Mouse (Mus musculus): ENCODE results near the gene Gabbr2. TPM values are rescaled to one million over a fixed set of nuclear protein-coding genes. Genes with fewer than 3 reads are reported as not detected.

Gene Gabbr2
- polyA plus RNA-seq, 1 experiment = 3.2 TPM

DNA sequence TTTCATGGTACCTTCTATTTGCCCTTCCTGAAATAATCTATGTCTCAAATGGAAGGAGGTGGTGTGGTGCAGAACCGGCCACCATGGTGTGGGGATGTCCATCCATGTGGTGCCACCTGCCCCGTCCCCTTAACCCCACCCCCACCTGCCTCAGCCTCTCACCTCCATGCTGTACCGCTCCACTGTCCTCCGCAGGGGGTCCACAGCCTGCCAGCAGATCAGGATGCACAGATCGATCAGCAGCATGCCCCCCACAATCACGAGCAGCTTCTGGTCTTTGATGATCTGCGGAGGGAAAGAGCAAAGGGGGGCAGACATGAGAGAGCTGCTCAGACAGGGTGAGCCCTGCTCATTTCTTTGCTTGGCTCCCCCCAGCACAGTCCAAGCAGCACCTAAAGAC, 273.0 kb downstream of the Gabbr2 start:
- Histone ChIP-seq H3K4me3 (ENCODE audit: control insufficient read depth, low read depth, low read length) (no peak overlapping the region), H3K36me3 (ENCODE audit: control insufficient read depth, insufficient read depth, low read length) (no peaks in the 10 kb centered on the region), H3K4me1 (ENCODE audit: control insufficient read depth, insufficient read depth, low read length) (no peaks in the 10 kb centered on the region), H3K27me3 (ENCODE audit: control insufficient read depth, insufficient read depth, low read length) (no peaks in the 10 kb centered on the region), H3K27ac (ENCODE audit: control insufficient read depth, insufficient read depth, low read depth, low read length) (no peak overlapping the region)
- TF ChIP-seq CTCF (IDR thresholded peaks at IDR 0.05; ENCODE audit: control insufficient read depth, insufficient read depth, insufficient replicate concordance, low read depth, low read length) (no peak), POLR2A (IDR thresholded peaks at IDR 0.05; ENCODE audit: control insufficient read depth, low read depth, low read length) (no peak)

DNA sequence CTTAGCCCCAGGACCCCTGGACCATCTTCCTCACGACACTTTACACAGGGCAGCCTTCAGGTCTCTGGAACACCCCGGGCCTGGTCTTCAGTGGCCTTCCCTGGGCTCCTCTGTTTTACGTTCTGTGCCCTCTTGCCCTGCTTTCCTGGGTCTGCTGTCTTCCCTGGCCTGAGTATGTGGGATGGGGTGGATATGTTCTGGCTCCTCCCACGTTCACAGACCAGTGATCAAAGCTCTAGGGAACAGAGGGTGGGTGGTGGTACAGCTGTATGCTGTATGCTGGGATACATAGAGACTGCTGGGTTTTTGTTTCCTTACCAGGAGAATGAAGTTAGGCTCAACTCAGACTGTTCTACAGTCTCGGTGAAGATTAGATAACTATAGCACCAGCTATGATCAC, 274.5 kb downstream of the Gabbr2 start:
- no peak overlapping the region for H3K27ac ChIP-seq (ENCODE audit: control insufficient read depth, insufficient read depth, low read depth, low read length)

DNA sequence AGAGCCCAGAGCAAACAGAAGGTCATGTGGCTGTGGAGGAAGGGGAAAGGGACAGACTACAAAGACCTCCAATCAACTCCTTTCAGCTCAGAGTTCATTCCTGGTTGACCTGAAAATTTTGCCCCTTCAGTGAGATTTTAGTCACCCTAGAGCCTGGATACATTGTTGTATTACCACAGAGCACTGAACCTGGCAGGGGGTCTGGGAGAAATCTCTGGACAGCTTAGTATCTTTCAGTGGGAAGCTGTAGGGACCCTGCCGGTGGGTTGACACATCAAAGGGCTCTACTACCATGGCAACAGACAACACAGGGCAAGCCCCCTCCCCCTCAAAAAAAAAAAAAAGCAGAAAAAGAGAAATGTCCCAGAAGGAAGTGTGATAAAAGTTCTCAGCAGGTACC, 275.3 kb downstream of the Gabbr2 start:
- TF ChIP-seq POLR2A (IDR thresholded peaks at IDR 0.05; ENCODE audit: control insufficient read depth, low read depth, low read length) (no peak), CTCF (IDR thresholded peaks at IDR 0.05; ENCODE audit: control insufficient read depth, insufficient read depth, insufficient replicate concordance, low read depth, low read length) (no peak)
- H3K27ac ChIP-seq (ENCODE audit: control insufficient read depth, insufficient read depth, low read depth, low read length) = no peak overlapping the region
- H3K36me3 ChIP-seq (ENCODE audit: control insufficient read depth, insufficient read depth, low read length) = no peaks in the 10 kb centered on the region
- no peaks in the 10 kb centered on the region for H3K4me1 ChIP-seq (ENCODE audit: control insufficient read depth, insufficient read depth, low read length)
- H3K27me3 ChIP-seq (ENCODE audit: control insufficient read depth, insufficient read depth, low read length) = no peaks in the 10 kb centered on the region
- H3K4me3 ChIP-seq (ENCODE audit: control insufficient read depth, low read depth, low read length) = no peak overlapping the region

More for the DNA sequence above, 274.5 kb downstream of the Gabbr2 start:
- no peaks in the 10 kb centered on the region for H3K36me3 ChIP-seq (ENCODE audit: control insufficient read depth, insufficient read depth, low read length)
- TF ChIP-seq CTCF (IDR thresholded peaks at IDR 0.05; ENCODE audit: control insufficient read depth, insufficient read depth, insufficient replicate concordance, low read depth, low read length) (no peak), POLR2A (IDR thresholded peaks at IDR 0.05; ENCODE audit: control insufficient read depth, low read depth, low read length) (no peak)
- no peaks in the 10 kb centered on the region for H3K4me1 ChIP-seq (ENCODE audit: control insufficient read depth, insufficient read depth, low read length)
- no peaks in the 10 kb centered on the region for H3K27me3 ChIP-seq (ENCODE audit: control insufficient read depth, insufficient read depth, low read length)
- no peak overlapping the region for H3K4me3 ChIP-seq (ENCODE audit: control insufficient read depth, low read depth, low read length)

GRCm38 (mm10) chr4:46710523-46710922, 281.1 kb downstream of the Gabbr2 start:
- H3K36me3 ChIP-seq (ENCODE audit: control insufficient read depth, insufficient read depth, low read length) = no peaks in the 10 kb centered on the region
- no peaks in the 10 kb centered on the region for H3K4me1 ChIP-seq (ENCODE audit: control insufficient read depth, insufficient read depth, low read length)
- H3K27ac ChIP-seq (ENCODE audit: control insufficient read depth, insufficient read depth, low read depth, low read length) = no peak overlapping the region
- no peak overlapping the region for H3K4me3 ChIP-seq (ENCODE audit: control insufficient read depth, low read depth, low read length)
- no peaks in the 10 kb centered on the region for H3K27me3 ChIP-seq (ENCODE audit: control insufficient read depth, insufficient read depth, low read length)
- TF ChIP-seq CTCF (IDR thresholded peaks at IDR 0.05; ENCODE audit: control insufficient read depth, insufficient read depth, insufficient replicate concordance, low read depth, low read length) = no peak
- TF ChIP-seq POLR2A (IDR thresholded peaks at IDR 0.05; ENCODE audit: control insufficient read depth, low read depth, low read length) = no peak

GRCm38 (mm10) chr4:46710018-46710417, 281.7 kb downstream of the Gabbr2 start:
- TF ChIP-seq POLR2A (IDR thresholded peaks at IDR 0.05; ENCODE audit: control insufficient read depth, low read depth, low read length) = no peak
- no peak for TF ChIP-seq CTCF (IDR thresholded peaks at IDR 0.05; ENCODE audit: control insufficient read depth, insufficient read depth, insufficient replicate concordance, low read depth, low read length)
- no peaks in the 10 kb centered on the region for H3K4me1 ChIP-seq (ENCODE audit: control insufficient read depth, insufficient read depth, low read length)
- H3K27ac ChIP-seq (ENCODE audit: control insufficient read depth, insufficient read depth, low read depth, low read length) = no peak overlapping the region

GRCm38 (mm10) chr4:46709492-46709891, 282.2 kb downstream of the Gabbr2 start:
- no peaks in the 10 kb centered on the region for H3K27me3 ChIP-seq (ENCODE audit: control insufficient read depth, insufficient read depth, low read length)
- no peaks in the 10 kb centered on the region for H3K36me3 ChIP-seq (ENCODE audit: control insufficient read depth, insufficient read depth, low read length)
- no peak overlapping the region for H3K4me3 ChIP-seq (ENCODE audit: control insufficient read depth, low read depth, low read length)
- TF ChIP-seq POLR2A (IDR thresholded peaks at IDR 0.05; ENCODE audit: control insufficient read depth, low read depth, low read length) = no peak
- TF ChIP-seq CTCF (IDR thresholded peaks at IDR 0.05; ENCODE audit: control insufficient read depth, insufficient read depth, insufficient replicate concordance, low read depth, low read length) = no peak
- H3K27ac ChIP-seq (ENCODE audit: control insufficient read depth, insufficient read depth, low read depth, low read length) = no peak overlapping the region
- no peaks in the 10 kb centered on the region for H3K4me1 ChIP-seq (ENCODE audit: control insufficient read depth, insufficient read depth, low read length)

More at GRCm38 (mm10) chr4:46710018-46710417, 281.7 kb downstream of the Gabbr2 start:
- Histone ChIP-seq H3K36me3 (ENCODE audit: control insufficient read depth, insufficient read depth, low read length) (no peaks in the 10 kb centered on the region), H3K27me3 (ENCODE audit: control insufficient read depth, insufficient read depth, low read length) (no peaks in the 10 kb centered on the region), H3K4me3 (ENCODE audit: control insufficient read depth, low read depth, low read length) (no peak overlapping the region)

- no peaks in the 10 kb centered on the region for H3K36me3 ChIP-seq (ENCODE audit: control insufficient read depth, insufficient read depth, low read length)
- no peaks in the 10 kb centered on the region for H3K27me3 ChIP-seq (ENCODE audit: control insufficient read depth, insufficient read depth, low read length)
- H3K27ac ChIP-seq (ENCODE audit: control insufficient read depth, insufficient read depth, low read depth, low read length) = no peak overlapping the region
- TF ChIP-seq CTCF (IDR thresholded peaks at IDR 0.05; ENCODE audit: control insufficient read depth, insufficient read depth, insufficient replicate concordance, low read depth, low read length) (no peak), POLR2A (IDR thresholded peaks at IDR 0.05; ENCODE audit: control insufficient read depth, low read depth, low read length) (no peak)
- H3K4me3 ChIP-seq (ENCODE audit: control insufficient read depth, low read depth, low read length) = no peak overlapping the region
- no peaks in the 10 kb centered on the region for H3K4me1 ChIP-seq (ENCODE audit: control insufficient read depth, insufficient read depth, low read length)
These were observed 285.9 kb downstream of the Gabbr2 start for GRCm38 (mm10) chr4:46705739-46706138.

GRCm38 (mm10) chr4:46703146-46703545, 288.5 kb downstream of the Gabbr2 start:
- H3K4me3 ChIP-seq (ENCODE audit: control insufficient read depth, low read depth, low read length) = no peak overlapping the region
- no peaks in the 10 kb centered on the region for H3K36me3 ChIP-seq (ENCODE audit: control insufficient read depth, insufficient read depth, low read length)
- H3K4me1 ChIP-seq (ENCODE audit: control insufficient read depth, insufficient read depth, low read length) = no peaks in the 10 kb centered on the region
- no peaks in the 10 kb centered on the region for H3K27me3 ChIP-seq (ENCODE audit: control insufficient read depth, insufficient read depth, low read length)
- no peak overlapping the region for H3K27ac ChIP-seq (ENCODE audit: control insufficient read depth, insufficient read depth, low read depth, low read length)
- TF ChIP-seq POLR2A (IDR thresholded peaks at IDR 0.05; ENCODE audit: control insufficient read depth, low read depth, low read length) (no peak), CTCF (IDR thresholded peaks at IDR 0.05; ENCODE audit: control insufficient read depth, insufficient read depth, insufficient replicate concordance, low read depth, low read length) (no peak)

Data from testis, adult 2 months (tissue).